Mouse (Mus musculus) cerebellum, postnatal 4 days (tissue): ENCODE results near the gene Glis1.

ENCODE experiments used
- DNase-seq, 2 experiments: peaks; one replicate each; pipeline ENCODE4 v3.0.0; 2022; ENCODE audit warnings: low spot score in 2 of 2, mixed read lengths in 1 of 2

Glis1 gene

DNA sequence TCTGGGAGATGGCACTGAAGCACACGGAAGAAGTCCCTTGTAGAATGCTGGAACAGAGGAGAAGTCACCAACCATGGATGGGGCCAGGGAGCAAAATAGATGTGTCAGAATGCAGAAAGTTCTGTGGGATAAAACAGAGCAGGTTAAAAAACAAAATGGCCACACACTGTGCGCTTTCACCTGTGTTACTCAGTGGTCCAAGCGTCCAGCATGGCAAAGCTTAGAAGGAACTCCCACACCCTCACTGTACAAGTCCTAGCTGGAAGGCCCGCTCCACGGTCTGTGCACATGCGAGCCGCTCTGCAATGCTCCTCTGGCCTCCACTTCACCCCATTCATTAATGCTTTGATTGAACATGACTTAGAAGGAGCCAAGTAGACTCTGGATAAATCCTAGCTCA, 81.2 kb downstream of the Glis1 start:
- no peak for DNase-seq

DNA sequence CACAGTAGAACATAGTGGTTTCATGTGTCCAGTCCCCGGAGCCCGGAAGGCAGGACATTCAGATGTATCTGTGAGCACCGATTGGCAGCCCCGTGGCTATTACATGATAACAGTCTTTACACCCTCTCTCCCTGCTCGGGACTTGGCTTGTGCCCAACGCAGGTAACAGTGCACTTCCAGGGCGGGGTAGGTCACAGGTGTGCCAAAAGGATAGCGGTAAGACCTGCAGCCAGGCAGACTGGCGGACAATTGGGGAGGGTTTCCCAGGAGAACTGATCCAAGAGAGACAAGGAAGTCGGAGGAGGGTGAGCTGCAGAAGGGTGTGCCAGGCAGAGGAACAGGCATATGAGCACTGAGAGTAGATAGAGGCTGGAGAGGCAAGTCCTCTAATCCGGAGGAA, 84.4 kb downstream of the Glis1 start:
- no peak for DNase-seq

DNA sequence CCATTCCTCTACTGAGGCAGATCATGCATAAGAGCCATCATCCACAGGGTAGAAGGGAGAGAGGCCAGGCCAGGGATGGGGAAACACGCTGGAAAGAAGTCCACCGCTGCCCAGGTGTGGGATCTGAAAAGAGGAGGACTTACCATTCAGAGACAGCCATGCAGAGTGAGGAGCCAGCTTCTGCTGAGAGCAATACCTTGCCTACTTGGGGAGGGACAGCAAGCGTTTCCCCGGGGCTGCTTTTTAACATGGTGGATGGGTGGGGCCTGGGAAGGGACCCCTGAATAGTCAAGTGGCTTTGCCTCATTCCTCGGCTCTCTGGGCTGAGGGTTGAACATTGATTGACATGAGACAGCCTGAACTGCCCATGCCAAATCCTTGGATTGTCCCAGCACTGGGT, 85.7 kb downstream of the Glis1 start:
- DNase-seq = no peak

DNA sequence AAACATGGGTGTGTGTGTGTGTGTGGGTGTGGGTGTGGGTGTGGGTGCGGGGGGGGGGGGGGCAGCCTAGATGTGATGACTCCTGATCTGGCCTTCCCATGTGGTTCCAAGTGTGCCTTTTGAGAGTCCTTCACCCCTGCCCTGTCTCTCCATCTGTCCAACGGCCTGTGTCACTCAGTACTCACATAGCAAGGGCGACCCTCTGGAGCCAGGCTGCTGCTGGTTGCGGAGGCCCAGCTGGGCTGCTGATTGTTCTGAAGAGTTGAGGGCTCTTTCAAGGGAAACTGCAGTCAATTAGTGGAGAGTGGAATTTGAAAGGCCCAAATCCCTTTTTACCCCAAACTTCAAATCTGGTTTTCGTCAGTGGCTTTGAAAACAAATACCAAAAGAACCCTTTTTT, 86.4 kb downstream of the Glis1 start:
- DNase-seq = no peak

DNA sequence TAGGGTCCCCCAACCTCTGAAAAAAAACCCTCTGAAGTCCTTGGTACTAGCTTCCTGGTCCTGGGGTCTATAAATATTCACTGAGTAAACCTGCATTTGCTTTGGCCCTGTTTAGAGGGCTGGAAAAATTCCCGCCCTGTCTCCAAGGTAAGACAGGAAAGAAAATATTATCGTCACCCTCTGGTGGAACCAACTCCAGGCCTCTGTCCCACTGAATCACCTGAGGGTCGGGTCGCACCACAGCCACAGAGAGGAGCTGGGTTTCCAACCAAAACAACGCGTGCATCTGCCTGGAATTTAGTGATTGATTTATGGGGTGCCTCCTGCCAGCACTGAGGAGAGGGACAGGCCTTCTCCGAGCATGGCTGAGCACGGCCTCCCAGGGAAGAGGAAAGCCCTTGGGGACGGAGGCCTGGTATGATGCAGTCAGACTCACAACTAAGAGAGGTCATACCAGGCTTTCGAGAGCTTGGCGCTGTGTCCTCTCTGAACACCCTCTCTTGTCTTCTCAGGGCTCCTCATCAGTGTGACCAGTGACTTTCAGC, 89.3 kb downstream of the Glis1 start:
- DNase-seq = peak in 1 of 2 experiments; percentile 20

DNA sequence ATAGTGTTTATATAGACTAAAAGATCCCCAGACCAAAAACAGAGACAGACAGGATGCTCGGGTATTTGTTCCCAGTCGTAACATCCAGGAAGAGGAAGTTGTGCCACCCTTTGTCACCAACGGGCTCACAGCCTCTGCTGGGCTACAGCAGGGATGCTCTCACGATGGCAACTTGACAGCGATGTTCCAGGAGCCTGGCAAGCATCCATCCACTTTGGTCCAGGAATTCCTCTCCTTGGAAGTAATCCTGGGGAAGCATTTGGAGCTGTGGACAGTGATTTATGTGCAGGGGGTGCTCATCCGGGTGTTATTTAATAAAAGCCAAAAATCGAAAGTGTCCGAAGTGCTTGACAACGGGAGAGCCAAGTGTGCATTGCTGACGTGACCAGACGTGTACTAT, 100.7 kb downstream of the Glis1 start:
- peak; percentile 17 to 32 for DNase-seq

DNA sequence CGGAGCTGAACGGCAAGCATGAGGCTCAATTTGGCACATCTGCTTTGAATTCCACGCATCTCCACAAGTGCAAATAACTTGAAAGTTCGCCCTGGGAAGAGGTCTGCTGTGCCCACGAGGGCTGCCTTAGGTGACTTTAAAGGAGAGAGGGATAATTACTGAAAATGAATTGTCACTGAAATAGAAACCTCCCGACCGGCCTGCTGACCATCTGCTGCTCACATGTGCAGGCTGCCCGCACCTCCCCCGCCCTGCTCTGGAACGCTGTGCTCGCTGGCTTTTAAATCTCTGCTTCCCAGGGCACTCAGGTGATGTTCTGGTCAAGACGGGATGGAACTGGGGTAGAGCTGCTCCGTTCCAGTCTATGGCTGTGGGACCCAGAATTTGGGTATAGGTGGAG, 103.7 kb downstream of the Glis1 start:
- no peak for DNase-seq

DNA sequence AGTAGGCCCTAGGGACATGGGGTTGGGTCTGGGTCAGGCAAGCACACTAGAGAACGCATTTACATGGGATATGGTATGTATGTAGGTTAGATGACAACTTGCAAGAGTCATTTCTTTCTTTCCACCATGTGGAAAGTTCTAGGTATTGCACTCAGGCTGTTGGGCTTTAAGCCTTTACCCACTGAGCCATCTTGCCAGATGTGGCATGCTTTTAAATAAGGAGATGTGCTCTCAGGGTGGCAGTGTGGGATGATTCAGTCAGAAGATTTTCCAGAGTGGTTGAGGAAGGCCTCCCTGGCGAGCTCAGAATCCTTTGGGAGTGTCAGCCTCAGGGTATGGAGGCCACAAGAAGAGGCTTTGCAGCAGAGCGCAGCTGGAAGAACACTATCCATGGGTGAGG, 104.2 kb downstream of the Glis1 start:
- DNase-seq = no peak

DNA sequence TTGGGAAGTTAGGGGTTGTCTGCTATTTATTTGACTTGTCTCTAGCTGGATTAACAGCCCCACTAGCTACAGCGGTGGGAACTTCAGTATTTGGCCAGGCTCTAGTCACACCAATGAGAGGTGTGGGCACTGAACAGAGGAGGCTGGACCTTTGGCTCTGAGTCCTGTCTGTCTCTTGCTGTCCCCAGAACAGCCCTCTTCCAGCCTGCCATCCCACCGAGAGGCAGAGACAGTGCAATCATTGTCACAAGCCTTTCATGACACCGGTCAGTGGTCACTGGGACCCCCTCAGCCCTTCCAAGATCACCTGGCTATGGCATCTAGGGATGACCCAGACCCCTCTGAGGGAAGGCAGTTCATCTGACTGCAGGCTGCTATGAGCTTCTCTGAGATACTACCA, 104.6 kb downstream of the Glis1 start:
- DNase-seq = no peak

DNA sequence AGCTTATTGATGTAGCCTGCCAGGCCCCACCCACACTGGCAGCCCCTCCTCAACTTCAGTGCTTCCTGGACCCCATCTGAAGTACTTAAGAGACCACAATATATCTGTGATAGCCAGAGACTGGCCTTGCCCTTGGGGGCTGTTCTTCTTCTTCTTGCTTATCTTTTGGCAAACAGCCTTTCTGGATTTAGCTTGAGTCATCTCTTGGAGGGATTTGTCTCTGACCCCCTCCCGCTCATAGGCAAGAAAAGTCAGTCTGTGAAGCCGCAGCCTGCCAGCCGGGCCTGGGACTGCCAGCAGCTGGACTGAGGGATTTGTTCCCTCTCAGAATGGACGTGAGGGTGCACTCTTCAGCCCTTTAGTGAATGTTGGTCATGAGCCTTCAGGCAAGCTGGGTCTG, 107.4 kb downstream of the Glis1 start:
- no peak for DNase-seq

DNA sequence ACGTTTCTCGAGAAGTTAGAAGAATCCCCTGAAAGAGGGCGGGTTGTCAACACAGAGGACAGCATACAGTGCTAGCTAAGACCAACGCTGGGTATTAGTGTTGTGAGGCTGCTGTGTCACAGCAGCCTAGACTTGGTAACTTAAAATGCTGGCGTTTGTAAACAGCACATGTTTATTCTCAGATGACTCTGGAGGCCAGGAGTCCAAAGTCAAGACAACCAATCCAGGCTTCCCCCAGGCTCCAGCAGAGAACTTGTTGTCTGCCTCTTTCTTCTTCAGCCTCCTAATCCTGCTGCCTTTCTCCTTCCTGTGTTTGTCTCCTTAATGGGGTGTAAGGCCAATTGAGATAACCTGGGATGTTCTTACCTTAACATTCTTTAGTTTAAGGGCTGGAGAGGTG, 110.5 kb downstream of the Glis1 start:
- DNase-seq = peak in 1 of 2 experiments; percentile 11

DNA sequence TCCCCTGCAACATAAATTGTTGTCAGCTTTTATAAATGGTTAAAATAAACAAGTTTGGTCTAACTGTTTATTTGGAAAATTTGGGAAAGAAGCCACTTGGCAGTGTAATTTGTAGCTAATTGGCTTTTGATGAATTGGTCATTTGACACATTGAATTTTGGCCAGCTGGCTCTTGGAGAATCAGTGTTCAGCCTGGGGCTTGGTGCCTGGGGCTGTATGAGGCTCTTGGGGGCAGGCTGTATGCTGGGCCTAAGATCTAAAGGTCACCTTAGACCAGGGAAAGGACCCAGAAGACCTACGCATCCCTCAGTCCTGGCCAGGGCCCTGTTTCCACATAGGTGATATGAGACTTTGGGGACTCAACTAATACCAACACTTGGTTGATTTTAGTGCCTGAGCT, 111.3 kb downstream of the Glis1 start:
- peak in 1 of 2 experiments; percentile 8 for DNase-seq

DNA sequence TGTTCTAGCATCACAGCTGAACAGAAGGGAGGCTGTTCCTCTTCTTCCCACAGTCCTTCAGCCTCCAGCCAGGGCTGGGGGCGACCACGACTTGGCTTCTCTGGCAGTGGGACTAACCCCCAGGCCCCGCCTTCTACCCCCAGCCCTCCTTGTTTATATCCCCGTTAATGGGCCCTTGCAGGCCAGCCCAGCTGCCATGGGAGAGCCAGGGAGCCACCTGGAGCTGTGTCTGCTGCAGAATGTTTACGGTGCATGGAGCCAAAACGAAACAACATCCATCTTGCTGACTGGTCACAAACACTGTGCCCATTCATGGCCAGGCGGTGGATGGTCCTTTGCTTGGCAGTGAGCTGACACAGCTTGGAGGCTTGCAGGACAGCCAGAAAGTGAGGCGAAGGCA, 112.1 kb downstream of the Glis1 start:
- peak; percentile 17 to 20 for DNase-seq

DNA sequence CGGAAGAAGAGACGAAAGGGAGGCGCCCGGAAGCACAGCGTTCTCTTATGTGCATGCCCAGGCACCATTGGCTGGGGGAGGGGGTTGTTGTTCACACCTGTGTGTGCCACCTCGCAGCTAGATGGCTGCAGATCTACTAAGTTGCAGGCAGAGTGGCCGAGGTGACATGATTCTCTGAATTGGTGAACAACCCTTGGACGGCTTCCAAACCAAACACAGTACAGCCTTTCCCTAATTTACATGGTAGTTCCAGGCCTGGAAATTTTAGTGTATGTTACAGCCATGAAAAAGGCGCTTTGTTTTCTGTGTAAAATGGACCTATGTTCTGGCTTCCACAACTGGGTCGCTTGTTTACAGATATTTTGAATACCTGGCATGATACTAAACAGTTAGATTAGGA, 115.7 kb downstream of the Glis1 start:
- DNase-seq = peak in 1 of 2 experiments; percentile 10

DNA sequence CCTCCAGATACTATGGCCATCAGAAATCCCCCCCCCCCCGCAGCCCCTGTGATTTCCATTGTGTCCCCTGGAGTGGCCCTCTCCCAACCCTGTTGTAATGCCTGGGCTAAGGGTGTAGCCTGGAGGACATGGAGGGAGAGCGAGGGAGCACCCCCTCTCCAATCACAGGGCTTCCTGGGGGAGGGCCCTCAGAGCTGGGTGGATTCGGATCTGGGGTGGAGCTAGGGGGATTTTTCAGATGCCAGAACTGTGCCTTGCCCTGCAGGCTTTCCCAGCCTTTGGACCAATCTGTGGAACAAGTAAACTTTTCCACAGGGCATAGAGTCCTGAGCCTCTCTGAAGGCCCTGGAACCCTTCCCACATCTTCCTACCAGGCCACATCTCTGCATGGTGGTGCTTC, 116.2 kb downstream of the Glis1 start:
- DNase-seq = peak in 1 of 2 experiments; percentile 15

DNA sequence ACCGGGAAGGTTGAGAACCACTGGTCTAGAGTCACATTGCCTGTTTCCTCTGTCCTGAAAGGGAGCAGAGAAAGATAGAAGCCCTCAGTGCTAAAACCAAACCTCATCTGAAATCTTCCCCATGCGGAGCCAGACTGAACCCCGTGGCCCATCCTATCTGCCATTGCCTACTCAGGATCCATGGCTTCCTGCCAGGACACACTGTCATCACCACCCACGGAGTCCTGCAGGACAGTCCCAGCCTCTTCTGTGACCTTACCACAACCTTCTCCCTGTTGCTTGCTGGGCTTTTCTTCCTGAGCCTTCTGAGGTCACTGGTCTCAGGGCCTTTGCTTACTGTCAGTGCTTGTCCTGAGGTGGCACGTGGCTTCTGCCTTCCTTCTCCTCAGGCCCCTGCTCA, 118.3 kb downstream of the Glis1 start:
- DNase-seq = peak in 1 of 2 experiments; percentile 4

DNA sequence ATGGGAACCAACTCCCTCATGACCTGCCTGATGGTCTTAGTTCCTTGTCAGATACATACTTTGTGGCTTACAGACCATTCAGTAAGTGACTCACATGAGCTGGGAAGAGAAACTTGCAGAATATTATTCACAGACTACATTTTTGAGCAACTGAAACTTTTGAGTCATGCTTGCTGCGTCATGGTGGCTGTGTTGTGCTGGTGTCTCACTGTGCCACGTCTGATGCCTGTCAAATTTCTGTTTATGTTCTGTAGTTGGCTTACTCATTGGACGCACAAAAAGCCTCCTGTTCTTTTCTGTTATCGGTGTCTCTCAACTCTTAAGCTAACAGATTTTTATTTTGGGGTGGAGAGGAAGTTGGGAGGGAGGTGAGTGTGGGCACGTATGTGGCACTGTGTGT, 119.4 kb downstream of the Glis1 start:
- DNase-seq = peak in 1 of 2 experiments; percentile 4

DNA sequence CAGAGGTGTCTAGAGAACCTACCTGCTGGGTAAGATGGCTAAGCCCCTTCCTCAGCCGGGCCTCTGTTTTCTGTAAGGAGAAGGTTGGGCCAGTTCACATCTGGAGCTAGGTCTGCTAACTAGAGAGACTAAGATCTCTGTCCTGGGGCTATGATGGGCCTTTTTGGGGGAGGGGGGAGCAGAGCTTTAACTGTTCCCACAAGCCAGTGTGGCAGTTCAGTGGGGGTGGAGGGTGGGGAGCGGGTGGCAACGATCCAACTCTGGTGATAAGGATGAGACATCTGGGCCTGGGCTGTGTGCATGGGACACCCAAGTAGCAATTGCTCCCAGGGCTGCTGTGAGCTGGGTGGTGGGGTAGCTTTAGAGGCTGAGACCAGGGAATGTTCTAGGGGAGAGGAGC, 124.4 kb downstream of the Glis1 start:
- no peak for DNase-seq

DNA sequence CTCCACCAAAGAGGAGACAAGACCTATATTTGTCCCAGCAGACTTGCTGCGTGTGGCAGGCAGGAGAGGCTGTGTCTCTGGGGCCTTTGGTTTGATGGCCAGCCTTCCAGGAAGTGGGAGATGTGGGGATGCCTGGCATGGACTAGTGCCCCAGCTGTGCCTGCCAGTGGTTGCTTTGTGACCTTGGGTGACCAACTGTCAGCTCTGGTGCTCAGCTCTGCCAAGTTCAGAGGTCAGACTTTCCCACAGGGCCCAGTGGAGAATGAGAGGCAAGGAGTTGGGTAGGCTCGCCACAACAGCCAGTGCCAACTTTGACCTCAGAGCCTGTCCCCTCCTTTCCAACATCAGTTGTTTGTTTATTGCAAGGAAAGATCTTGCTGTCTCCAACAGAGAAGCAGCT, 126.7 kb downstream of the Glis1 start:
- no peak for DNase-seq

DNA sequence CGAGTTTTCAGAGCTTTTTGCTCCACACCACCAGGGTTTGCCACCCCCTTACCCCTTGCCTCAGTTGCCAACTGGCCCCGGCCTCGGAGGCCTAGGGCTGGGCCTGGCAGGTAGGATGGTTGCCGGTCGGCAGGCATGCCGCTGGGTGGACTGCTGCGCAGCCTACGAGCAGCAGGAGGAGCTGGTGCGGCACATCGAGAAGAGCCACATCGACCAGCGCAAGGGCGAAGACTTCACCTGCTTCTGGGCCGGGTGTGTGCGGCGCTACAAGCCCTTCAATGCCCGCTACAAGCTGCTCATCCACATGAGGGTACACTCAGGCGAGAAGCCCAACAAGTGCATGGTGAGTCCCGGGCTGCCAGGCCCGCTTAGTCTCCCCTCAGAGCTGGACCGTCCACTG, 133.8 kb downstream of the Glis1 start:
- peak in 1 of 2 experiments; percentile 21 for DNase-seq

DNA sequence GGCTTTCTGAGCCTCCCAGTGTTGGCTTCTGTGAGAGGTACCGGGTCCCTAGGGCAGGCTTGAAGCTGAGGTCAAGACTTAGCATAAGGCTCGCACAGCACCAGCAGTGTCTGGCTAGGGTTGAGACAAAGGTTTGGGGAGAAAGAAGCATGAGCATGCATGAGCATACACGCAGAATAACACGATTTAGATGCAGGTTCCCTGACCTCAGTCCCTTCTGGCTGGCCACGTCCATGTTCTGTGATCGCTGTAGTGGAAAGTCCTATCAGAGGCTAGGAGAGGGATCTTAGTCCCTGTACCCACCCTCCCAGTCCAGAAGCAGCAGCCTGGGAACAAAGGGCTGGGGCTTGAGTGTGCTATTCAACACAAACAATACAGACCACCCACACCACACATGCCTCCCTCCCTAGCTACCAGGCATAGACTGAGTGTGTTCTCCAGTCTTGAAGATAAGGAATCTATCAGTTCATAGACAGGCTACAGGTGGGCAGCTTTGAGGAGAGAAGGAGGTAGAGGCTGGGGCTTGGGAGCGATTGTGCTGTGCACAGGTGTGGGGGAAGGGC, 134.6 kb downstream of the Glis1 start:
- DNase-seq = no peak

DNA sequence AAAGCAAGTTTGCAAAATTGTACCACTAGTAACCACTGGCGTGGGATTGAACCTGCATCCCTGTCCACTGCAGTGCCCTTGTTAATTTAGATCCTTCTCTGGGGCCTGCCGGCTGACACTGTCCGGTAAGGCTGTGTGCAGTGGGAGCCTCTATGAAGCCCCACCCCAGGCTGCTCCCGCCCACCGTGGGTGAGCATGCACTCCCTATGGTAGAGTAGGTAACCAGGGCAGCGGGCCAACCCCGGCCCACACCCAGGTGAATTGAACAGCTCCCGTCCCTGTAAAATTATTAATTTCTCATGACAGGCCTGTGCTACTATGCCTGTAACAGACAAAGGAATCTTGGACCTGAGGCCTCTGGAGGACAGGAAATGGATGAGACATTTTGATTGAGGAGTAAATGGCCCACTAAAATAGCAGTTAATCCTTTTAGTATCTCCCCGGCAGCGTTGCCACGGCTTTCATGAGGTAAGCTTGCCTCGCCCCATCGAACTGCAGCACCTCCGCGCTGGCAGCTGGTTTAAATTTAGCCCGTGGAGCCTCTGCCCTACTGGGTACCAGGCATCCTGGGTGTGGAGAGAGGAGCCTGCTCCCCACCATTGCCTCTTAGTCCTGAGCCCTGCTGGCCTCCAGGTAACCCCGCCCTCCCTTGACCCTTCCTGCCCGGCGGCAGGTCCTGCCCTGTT, 136.1 kb downstream of the Glis1 start:
- no peak for DNase-seq

DNA sequence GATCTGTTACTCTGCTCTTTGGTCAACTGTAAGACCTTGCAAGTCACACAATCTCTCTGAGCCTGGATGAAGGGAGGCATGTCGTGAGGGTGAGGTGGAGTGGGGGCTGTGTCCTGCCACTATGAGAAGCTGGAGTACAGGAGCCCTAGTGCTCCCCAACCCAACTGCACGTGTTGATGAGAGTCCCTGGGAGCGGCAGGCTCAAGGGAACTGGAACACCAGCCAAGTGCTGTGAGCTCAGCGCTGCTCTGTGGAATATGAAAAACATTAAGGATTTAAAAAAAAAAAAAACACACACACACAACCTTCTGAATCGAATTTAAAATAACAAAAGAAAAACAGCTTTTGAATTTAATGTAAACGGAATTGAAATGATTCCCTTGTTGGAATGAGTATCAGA, 141.4 kb downstream of the Glis1 start:
- DNase-seq = no peak

DNA sequence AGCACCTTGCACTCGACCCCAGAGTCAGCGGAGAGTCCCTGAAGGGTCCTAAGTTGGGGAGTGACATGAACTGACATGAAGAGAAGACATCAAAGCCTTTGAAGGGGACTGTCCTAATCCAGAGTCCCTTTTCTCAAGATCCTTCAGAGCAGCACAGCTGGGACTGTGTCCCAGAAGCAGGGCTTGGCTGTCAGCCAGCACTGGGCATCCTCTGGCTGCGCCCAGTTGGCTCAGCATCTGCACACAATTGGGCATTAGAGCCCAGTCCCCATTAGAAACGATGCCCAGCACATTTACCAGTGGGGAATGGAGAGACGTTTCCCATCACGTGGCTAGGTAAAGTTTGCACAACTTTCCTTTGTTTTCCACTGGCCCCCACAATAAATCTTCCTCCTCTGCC, 142.4 kb downstream of the Glis1 start:
- DNase-seq = peak in 1 of 2 experiments; percentile 38
